Mouse (Mus musculus): ENCODE data around the gene Elp6.

Elp6 gene

GRCm38 (mm10) chr9:110362337-110362736, 57.4 kb downstream of the Elp6 start:
- peak; percentile 48 for DNase-seq

GRCm38 (mm10) chr9:110366746-110367145, 61.8 kb downstream of the Elp6 start:
- DNase-seq: no peak

- DNase-seq: no peak
These were observed 64.9 kb downstream of the Elp6 start for GRCm38 (mm10) chr9:110369860-110370259.

Data from liver (tissue).